15 mouse cellular contexts compared by ENCODE assay signal in the genomic region with DNA sequence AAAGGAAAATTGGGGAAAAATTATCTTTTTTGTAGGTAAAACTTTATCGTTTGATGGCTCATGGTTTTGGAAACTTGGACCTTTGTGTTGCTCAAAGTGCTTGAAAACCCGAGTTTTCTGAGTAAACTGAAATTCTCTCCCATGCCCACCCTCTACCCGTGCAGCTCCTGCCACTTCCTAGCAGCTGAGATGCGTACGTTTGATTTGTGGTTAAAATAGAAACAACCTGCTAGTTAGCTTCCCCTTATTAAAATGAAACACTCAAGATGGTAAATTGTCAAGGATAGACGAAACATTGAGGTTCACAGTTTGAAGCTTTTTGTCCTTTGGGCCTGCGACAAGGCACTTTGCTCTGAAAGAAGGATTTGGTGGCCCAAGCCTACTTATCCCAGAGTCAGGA.
"Had no signal": no experiment of that assay in that cellular context is flagged by ENCODE, and none has a peak within 500 bp of the region (broad histone marks: within the 10 kb centered on the region; RNA-seq: fewer than 3 reads in every experiment).

No protein-coding gene starts in this region.

- H3K27ac ChIP-seq: neural tube, embryonic 12.5 days; neural tube, embryonic 13.5 days; neural tube, embryonic 15.5 days; stomach, embryonic 15.5 days had no signal

- H3K4me2 ChIP-seq: neural tube, embryonic 12.5 days; neural tube, embryonic 13.5 days; neural tube, embryonic 15.5 days; stomach, embryonic 15.5 days had no signal

- H3K9me3 ChIP-seq: neural tube, embryonic 12.5 days; stomach, embryonic 15.5 days had no signal

- H3K27me3 ChIP-seq: neural tube, embryonic 12.5 days; neural tube, embryonic 13.5 days; neural tube, embryonic 15.5 days; stomach, embryonic 15.5 days had no signal

- H3K9ac ChIP-seq: neural tube, embryonic 12.5 days; neural tube, embryonic 13.5 days; neural tube, embryonic 15.5 days; stomach, embryonic 15.5 days had no signal

- DNase-seq: retina, postnatal 1 day; right cerebral cortex, adult 18-20 months; right cerebral cortex, postnatal 14 days; right cerebral cortex, postnatal 4 days; spleen, adult 18-20 months; thymus, adult 18-20 months; thymus, adult 2 months; thymus, postnatal 14 days; thymus, postnatal 25 days; thymus, postnatal 36 days; thymus, postnatal 4 days had no signal

- H3K36me3 ChIP-seq: neural tube, embryonic 12.5 days; neural tube, embryonic 13.5 days; neural tube, embryonic 15.5 days; stomach, embryonic 15.5 days had no signal

- H3K4me3 ChIP-seq: neural tube, embryonic 12.5 days; neural tube, embryonic 13.5 days; neural tube, embryonic 15.5 days; stomach, embryonic 15.5 days had no signal

- H3K4me1 ChIP-seq: neural tube, embryonic 12.5 days; neural tube, embryonic 13.5 days; neural tube, embryonic 15.5 days; stomach, embryonic 15.5 days had no signal
